Mouse (Mus musculus) embryonic facial prominence, embryonic 11.5 days (tissue): ENCODE data around the gene Ankrd63. TPM values are rescaled to one million over a fixed set of nuclear protein-coding genes. Genes with fewer than 3 reads are reported as not detected.

Source experiments
- ATAC-seq: fragments of 200-750 bp; cut with Nextera tagmentation; replicated peaks from 2 replicates; pipeline ENCODE4 v1.8.0; 2017; ENCODE audit warnings: low read depth; ENCODE audit not compliant: insufficient number of reproducible peaks, low FRiP score, low TSS enrichment
- DNase-seq: peaks from one replicate; pipeline ENCODE4 v3.0.0-alpha.2; 2015; ENCODE audit warnings: low spot score
- H3K27ac ChIP-seq: fragments of 300-500 bp; sonication (generic); replicated peaks from 2 replicates; pipeline ENCODE4 v1.5.1; 2014; ENCODE audit warnings: mild to moderate bottlenecking, low read depth, low read length, control low read depth
- H3K27me3 ChIP-seq: fragments of 300-500 bp; sonication (generic); 2 replicates; pipeline ENCODE4 v1.6.1; 2014; ENCODE audit warnings: mild to moderate bottlenecking, low read length, moderate library complexity, mixed read lengths; ENCODE audit not compliant: control insufficient read depth, insufficient read depth
- H3K36me3 ChIP-seq: fragments of 300-500 bp; sonication (generic); replicated peaks from 2 replicates; pipeline ENCODE4 v1.6.1; 2014; ENCODE audit warnings: low read depth, mild to moderate bottlenecking, low read length, moderate library complexity, mixed read lengths; ENCODE audit not compliant: control insufficient read depth, insufficient read depth
- H3K4me1 ChIP-seq: fragments of 300-500 bp; sonication (generic); 2 replicates; pipeline ENCODE4 v1.6.1; 2014; ENCODE audit warnings: low read length, mixed read lengths; ENCODE audit not compliant: control insufficient read depth, insufficient read depth
- H3K4me2 ChIP-seq: fragments of 300-500 bp; sonication (generic); 2 replicates; pipeline ENCODE4 v1.6.1; 2014; ENCODE audit warnings: low read depth, mild to moderate bottlenecking, control low read depth, low read length, moderate library complexity
- H3K4me3 ChIP-seq: fragments of 300-500 bp; sonication (generic); 2 replicates; pipeline ENCODE4 v1.5.1; 2014; ENCODE audit warnings: low read depth, low read length, control low read depth
- H3K9ac ChIP-seq: fragments of 300-500 bp; sonication (generic); replicated peaks from 2 replicates; pipeline ENCODE4 v1.6.1; 2014; ENCODE audit warnings: mild to moderate bottlenecking, control low read depth, low read length
- H3K9me3 ChIP-seq: fragments of 300-500 bp; sonication (generic); replicated peaks from 2 replicates; pipeline ENCODE4 v1.6.1; 2016; ENCODE audit warnings: mild to moderate bottlenecking, low read length, inconsistent platforms, mixed read lengths; ENCODE audit not compliant: control insufficient read depth
- WGBS: fragments of 180-500 bp; shearing (Covaris S2); extraction: QIAGEN DNeasy Blood & Tissue Kit; methylation state at CpG from one replicate; pipeline ENCODE4 v1.1.7; 2014; 5-methylcytosine and 5-hydroxymethylcytosine counted together
- polyA plus RNA-seq: library from polyadenylated mRNA; unstranded; fragments of >200 nt; fragmentation: Nextera tagmentation; extraction: Ambion mirVana; gene quantifications from 2 replicates; pipeline ENCODE4 v1.2.1, GENCODE M21; 2014

Gene Ankrd63
- polyA plus RNA-seq, 1 experiment from 2014 or later: not detected

- Histone ChIP-seq H3K27me3 (no peaks in the 10 kb centered on the region), H3K4me3 (no peak overlapping the region), H3K9ac (no peak overlapping the region), H3K36me3 (no peaks in the 10 kb centered on the region), H3K9me3 (no peaks in the 10 kb centered on the region), H3K4me2 (no peak overlapping the region), H3K27ac (no peak overlapping the region), H3K4me1 (0 out of 2 replicates have a peak, but pooled peaks cover 4% of the 10 kb centered on the region)
- no peak for DNase-seq
- 27% methylated on average over 8 of the region's 8 CpGs for WGBS
- ATAC-seq: no peak
Observed at GRCm38 (mm10) chr2:118729816-118730621, 26.3 kb upstream of the Ankrd63 start.

- 0 out of 2 replicates have a peak, but pooled peaks cover 4% of the 10 kb centered on the region for H3K4me1 ChIP-seq
- H3K27ac ChIP-seq: no peak overlapping the region
- no peak overlapping the region for H3K4me3 ChIP-seq
- H3K9me3 ChIP-seq: no peaks in the 10 kb centered on the region
- DNase-seq (no peak), ATAC-seq (no peak)
- H3K36me3 ChIP-seq: no peaks in the 10 kb centered on the region
- H3K27me3 ChIP-seq: no peaks in the 10 kb centered on the region
- WGBS: 38% methylated on average over 4 of the region's 4 CpGs
- no peak overlapping the region for H3K9ac ChIP-seq
- H3K4me2 ChIP-seq: no peak overlapping the region
Observed at GRCm38 (mm10) chr2:118729194-118729593, 25.4 kb upstream of the Ankrd63 start.

- H3K9ac ChIP-seq: no peak within 1 kb of the TSS
- WGBS: 15% methylated on average over 7 of the region's 7 CpGs
- H3K4me2 ChIP-seq: no peak within 1 kb of the TSS
- H3K36me3 ChIP-seq: no peaks in the 10 kb centered on the region
- H3K27me3 ChIP-seq: no peaks in the 10 kb centered on the region
- H3K4me3 ChIP-seq: no peak within 1 kb of the TSS
- ATAC-seq: no peak; the same call in 1 of the 2 replicates
- H3K4me1 ChIP-seq: 0 out of 2 replicates have a peak, but pooled peaks cover 4% of the 10 kb centered on the region
- DNase-seq: no peak
- no peak within 1 kb of the TSS for H3K27ac ChIP-seq
- H3K9me3 ChIP-seq: no peaks in the 10 kb centered on the region
Observed at GRCm38 (mm10) chr2:118728337-118728736, 24.6 kb upstream of the Ankrd63 start, which contains the start of gene Plcb2. Gene Plcb2, minus strand, starts transcription at chr2:118728438.

- Histone ChIP-seq H3K4me1 (0 out of 2 replicates have a peak, but pooled peaks cover 4% of the 10 kb centered on the region), H3K27ac (no peak overlapping the region), H3K36me3 (no peaks in the 10 kb centered on the region), H3K9me3 (no peaks in the 10 kb centered on the region), H3K4me3 (no peak overlapping the region), H3K9ac (no peak overlapping the region), H3K4me2 (no peak overlapping the region), H3K27me3 (no peaks in the 10 kb centered on the region)
- WGBS: 23% methylated on average over 9 of the region's 9 CpGs
- DNase-seq (no peak), ATAC-seq (no peak)
Observed at GRCm38 (mm10) chr2:118727911-118728310, 24.1 kb upstream of the Ankrd63 start.

GRCm38 (mm10) chr2:118726873-118727272 lies 23.1 kb upstream of the Ankrd63 start:
- Histone ChIP-seq H3K36me3 (no peaks in the 10 kb centered on the region), H3K4me2 (no peak overlapping the region), H3K4me3 (no peak overlapping the region), H3K9ac (no peak overlapping the region), H3K9me3 (no peaks in the 10 kb centered on the region), H3K27ac (no peak overlapping the region), H3K27me3 (no peaks in the 10 kb centered on the region), H3K4me1 (0 out of 2 replicates have a peak, but pooled peaks cover 4% of the 10 kb centered on the region)
- WGBS: 68% methylated on average over 2 of the region's 2 CpGs
- ATAC-seq (no peak), DNase-seq (no peak)

- H3K4me1 ChIP-seq: 0 out of 2 replicates have a peak, but pooled peaks cover 4% of the 10 kb centered on the region
- ATAC-seq (no peak), DNase-seq (no peak)
- no peaks in the 10 kb centered on the region for H3K9me3 ChIP-seq
- H3K4me3 ChIP-seq: no peak overlapping the region
- no peak overlapping the region for H3K9ac ChIP-seq
- H3K4me2 ChIP-seq: no peak overlapping the region
- H3K27ac ChIP-seq: no peak overlapping the region
- H3K36me3 ChIP-seq: no peaks in the 10 kb centered on the region
- 83% methylated on average over 4 of the region's 4 CpGs for WGBS
- no peaks in the 10 kb centered on the region for H3K27me3 ChIP-seq
Observed at GRCm38 (mm10) chr2:118725511-118725910, 21.7 kb upstream of the Ankrd63 start.

GRCm38 (mm10) chr2:118723693-118724486 lies 20.1 kb upstream of the Ankrd63 start:
- no peak overlapping the region for H3K9ac ChIP-seq
- 0 out of 2 replicates have a peak, but pooled peaks cover 4% of the 10 kb centered on the region for H3K4me1 ChIP-seq
- H3K36me3 ChIP-seq: no peaks in the 10 kb centered on the region
- no peak overlapping the region for H3K4me2 ChIP-seq
- no peaks in the 10 kb centered on the region for H3K27me3 ChIP-seq
- H3K9me3 ChIP-seq: no peaks in the 10 kb centered on the region
- H3K27ac ChIP-seq: no peak overlapping the region
- ATAC-seq (no peak), DNase-seq (no peak)
- H3K4me3 ChIP-seq: no peak overlapping the region
- 85% methylated on average over 15 of the region's 15 CpGs for WGBS

GRCm38 (mm10) chr2:118716677-118717076 lies 12.9 kb upstream of the Ankrd63 start:
- no peaks in the 10 kb centered on the region for H3K4me1 ChIP-seq
- no peak overlapping the region for H3K27ac ChIP-seq
- WGBS: 85% methylated on average over 5 of the region's 5 CpGs
- DNase-seq (no peak), ATAC-seq (no peak)
- H3K36me3 ChIP-seq: no peaks in the 10 kb centered on the region
- no peak overlapping the region for H3K4me2 ChIP-seq
- H3K27me3 ChIP-seq: peaks cover 11% of the 10 kb centered on the region
- H3K4me3 ChIP-seq: no peak overlapping the region
- H3K9me3 ChIP-seq: no peaks in the 10 kb centered on the region
- H3K9ac ChIP-seq: no peak overlapping the region
